Mouse (Mus musculus): ENCODE measurements around the gene Dnah6. TPM values are rescaled to one million over a fixed set of nuclear protein-coding genes. Genes with fewer than 3 reads are reported as not detected.

The Dnah6 gene
- polyA plus RNA-seq, 1 experiment from 2014 or later, result 0.08 TPM

DNA sequence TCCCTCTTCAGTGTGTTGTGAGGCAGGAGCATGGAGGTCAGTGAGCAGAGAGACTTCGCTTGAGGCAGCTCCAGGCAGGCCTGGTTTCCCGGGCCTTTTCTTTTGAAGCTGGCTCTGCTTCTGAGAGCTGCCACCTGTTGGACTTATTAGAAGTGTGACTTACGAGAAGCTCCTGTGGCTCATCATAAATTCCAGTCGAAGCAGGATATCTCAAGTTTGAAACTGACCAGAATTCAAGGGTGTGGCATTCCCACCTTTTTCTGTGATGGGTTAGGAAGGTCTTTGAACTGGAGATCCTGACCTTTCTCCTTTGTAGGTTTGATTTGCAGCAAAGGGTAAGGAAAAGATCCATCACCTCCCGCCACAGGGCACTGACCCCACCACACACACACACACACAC lies 217.8 kb downstream of the Dnah6 start:
- Histone ChIP-seq H3K27ac (no peak overlapping the region), H3K4me3 (replicated peaks) (no peak overlapping the region), H3K4me1 (replicated peaks) (no peaks in the 10 kb centered on the region), H3K27me3 (replicated peaks) (no peaks in the 10 kb centered on the region), H3K36me3 (no peaks in the 10 kb centered on the region), H3K9ac (no peak overlapping the region), H3K4me2 (replicated peaks) (no peak overlapping the region), H3K9me3 (no peaks in the 10 kb centered on the region)
- 58% methylated on average over 5 of the region's 5 CpGs for WGBS
- ATAC-seq, result no peak

GRCm38 (mm10) chr6:73002391-73002790 lies 219.1 kb downstream of the Dnah6 start:
- WGBS, result 40% methylated on average over 1 of the region's 1 CpGs
- H3K36me3 ChIP-seq, result no peaks in the 10 kb centered on the region
- H3K9me3 ChIP-seq, result no peaks in the 10 kb centered on the region
- no peak overlapping the region for H3K4me3 ChIP-seq (replicated peaks)
- H3K4me2 ChIP-seq (replicated peaks), result no peak overlapping the region
- peak; percentile 69 for ATAC-seq
- no peaks in the 10 kb centered on the region for H3K27me3 ChIP-seq (replicated peaks)
- no peak overlapping the region for H3K9ac ChIP-seq
- H3K27ac ChIP-seq, result no peak overlapping the region
- H3K4me1 ChIP-seq (replicated peaks), result no peaks in the 10 kb centered on the region

DNA sequence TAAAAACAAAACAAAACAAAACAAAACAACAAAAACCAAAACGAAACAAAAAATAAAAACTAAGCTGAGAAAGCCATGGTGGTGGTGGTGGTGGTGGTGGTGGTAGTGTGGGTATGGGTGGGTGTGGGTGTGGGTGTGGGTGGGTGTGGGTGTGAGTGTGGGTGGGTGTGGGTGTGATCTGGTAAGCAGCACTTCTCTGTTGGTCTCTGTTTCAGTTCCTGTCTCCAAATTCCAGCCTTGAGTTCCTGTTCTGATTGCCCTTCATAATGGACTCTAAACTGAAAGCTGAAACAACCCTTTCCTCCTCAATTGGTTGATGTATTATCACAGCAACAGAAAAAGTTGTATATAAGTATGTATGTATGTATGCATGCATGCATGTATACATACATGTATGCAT lies 222.6 kb downstream of the Dnah6 start:
- WGBS, result 71% methylated on average over 1 of the region's 1 CpGs
- Histone ChIP-seq H3K27me3 (replicated peaks) (no peaks in the 10 kb centered on the region), H3K9me3 (no peaks in the 10 kb centered on the region), H3K4me3 (replicated peaks) (no peak overlapping the region), H3K27ac (no peak overlapping the region), H3K36me3 (no peaks in the 10 kb centered on the region), H3K9ac (no peak overlapping the region), H3K4me1 (replicated peaks) (no peaks in the 10 kb centered on the region; the same call in 1 of the 2 replicates), H3K4me2 (replicated peaks) (no peak overlapping the region)
- ATAC-seq, result no peak

- H3K27me3 ChIP-seq (replicated peaks), result no peaks in the 10 kb centered on the region
- WGBS, result 57% methylated on average over 5 of the region's 5 CpGs
- H3K4me1 ChIP-seq (replicated peaks), result peaks cover 11% of the 10 kb centered on the region
- no peaks in the 10 kb centered on the region for H3K9me3 ChIP-seq
- no peaks in the 10 kb centered on the region for H3K36me3 ChIP-seq
- H3K9ac ChIP-seq, result no peak overlapping the region
- H3K4me2 ChIP-seq (replicated peaks), result no peak overlapping the region; the same call in 1 of the 2 replicates
- 0 out of 2 replicates have a peak overlapping the region, but pooled peaks have one; percentile 15 for H3K27ac ChIP-seq
- peak; percentile 41 for ATAC-seq
- H3K4me3 ChIP-seq (replicated peaks), result no peak overlapping the region
These were observed 227.8 kb downstream of the Dnah6 start for GRCm38 (mm10) chr6:72993688-72994082.

- Histone ChIP-seq H3K27ac (0 out of 2 replicates have a peak overlapping the region, but pooled peaks have one; percentile 15), H3K9me3 (no peaks in the 10 kb centered on the region), H3K9ac (no peak overlapping the region), H3K4me1 (replicated peaks) (peaks cover 14% of the 10 kb centered on the region), H3K27me3 (replicated peaks) (no peaks in the 10 kb centered on the region), H3K36me3 (no peaks in the 10 kb centered on the region), H3K4me2 (replicated peaks) (no peak overlapping the region; the same call in 1 of the 2 replicates), H3K4me3 (replicated peaks) (no peak overlapping the region)
- 53% methylated on average over 8 of the region's 8 CpGs for WGBS
- peak; percentile 90 for ATAC-seq
These were observed 228.3 kb downstream of the Dnah6 start for GRCm38 (mm10) chr6:72993054-72993687.

DNA sequence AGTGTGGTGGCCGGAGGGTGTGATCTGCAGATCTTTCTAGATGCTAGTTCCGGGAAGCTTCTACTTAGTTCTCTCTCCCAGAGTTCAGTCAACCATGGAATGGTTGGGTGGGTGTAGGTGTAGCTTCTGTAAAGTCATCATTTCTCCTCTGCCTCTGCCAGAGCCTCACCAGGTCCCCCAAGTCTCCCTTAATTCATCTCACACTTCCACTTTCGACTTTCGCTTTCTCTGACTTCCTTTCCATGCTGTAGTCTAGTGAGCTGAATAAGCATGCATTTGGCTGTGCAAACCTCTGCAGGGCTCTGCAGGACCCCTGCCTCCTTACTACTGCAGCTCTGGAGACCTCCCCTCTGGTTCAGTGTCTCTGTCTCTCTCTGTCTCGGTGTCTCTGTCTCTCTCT lies 231.2 kb downstream of the Dnah6 start:
- Histone ChIP-seq H3K9me3 (no peaks in the 10 kb centered on the region), H3K9ac (no peak overlapping the region), H3K27me3 (replicated peaks) (no peaks in the 10 kb centered on the region), H3K4me3 (replicated peaks) (no peak overlapping the region), H3K27ac (no peak overlapping the region), H3K36me3 (no peaks in the 10 kb centered on the region), H3K4me1 (replicated peaks) (peaks cover 14% of the 10 kb centered on the region), H3K4me2 (replicated peaks) (no peak overlapping the region)
- WGBS, result 78% methylated on average over 5 of the region's 5 CpGs
- no peak for ATAC-seq

GRCm38 (mm10) chr6:72989028-72989736 lies 232.3 kb downstream of the Dnah6 start:
- no peak overlapping the region for H3K4me3 ChIP-seq (replicated peaks)
- H3K9me3 ChIP-seq, result no peaks in the 10 kb centered on the region
- no peaks in the 10 kb centered on the region for H3K27me3 ChIP-seq (replicated peaks)

GRCm38 (mm10) chr6:72982506-72982905 lies 238.9 kb downstream of the Dnah6 start:
- ATAC-seq, result no peak
- Histone ChIP-seq H3K9me3 (no peaks in the 10 kb centered on the region), H3K4me2 (replicated peaks) (no peak overlapping the region), H3K36me3 (no peaks in the 10 kb centered on the region), H3K4me3 (replicated peaks) (no peak overlapping the region), H3K9ac (no peak overlapping the region), H3K4me1 (replicated peaks) (peaks cover 5% of the 10 kb centered on the region; the same call in 1 of the 2 replicates), H3K27ac (no peak overlapping the region), H3K27me3 (replicated peaks) (no peaks in the 10 kb centered on the region)
- WGBS, result 83% methylated on average over 4 of the region's 4 CpGs

More at GRCm38 (mm10) chr6:72989028-72989736, 232.3 kb downstream of the Dnah6 start:
- no peak overlapping the region for H3K9ac ChIP-seq
- no peak overlapping the region for H3K27ac ChIP-seq
- H3K36me3 ChIP-seq, result no peaks in the 10 kb centered on the region
- H3K4me1 ChIP-seq (replicated peaks), result peaks cover 14% of the 10 kb centered on the region
- ATAC-seq, result peak; percentile 67
- 29% methylated on average over 7 of the region's 7 CpGs for WGBS
- H3K4me2 ChIP-seq (replicated peaks), result peak overlapping the region; percentile 3; the same call in 1 of the 2 replicates

DNA sequence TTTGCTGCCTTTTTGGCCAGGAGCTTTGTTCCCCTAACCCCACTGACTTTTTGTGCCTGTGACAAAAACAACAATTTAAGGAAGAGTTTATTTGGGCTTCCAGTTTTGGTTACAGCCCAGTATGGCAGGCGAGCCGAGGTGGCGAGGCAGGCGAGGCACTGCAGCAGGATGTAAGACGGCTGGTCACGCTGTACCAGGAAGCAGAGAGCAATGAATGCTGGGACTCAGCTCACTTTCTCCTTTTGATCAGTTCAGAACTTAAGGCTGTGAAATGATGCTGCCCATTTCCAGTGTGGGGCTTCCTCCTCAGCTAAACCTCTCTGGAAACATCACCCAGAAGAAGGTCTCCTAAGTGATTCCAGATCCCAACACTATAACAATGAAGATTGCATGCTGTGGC lies 239.6 kb downstream of the Dnah6 start:
- H3K9me3 ChIP-seq, result no peaks in the 10 kb centered on the region
- WGBS, result 44% methylated on average over 6 of the region's 6 CpGs

DNA sequence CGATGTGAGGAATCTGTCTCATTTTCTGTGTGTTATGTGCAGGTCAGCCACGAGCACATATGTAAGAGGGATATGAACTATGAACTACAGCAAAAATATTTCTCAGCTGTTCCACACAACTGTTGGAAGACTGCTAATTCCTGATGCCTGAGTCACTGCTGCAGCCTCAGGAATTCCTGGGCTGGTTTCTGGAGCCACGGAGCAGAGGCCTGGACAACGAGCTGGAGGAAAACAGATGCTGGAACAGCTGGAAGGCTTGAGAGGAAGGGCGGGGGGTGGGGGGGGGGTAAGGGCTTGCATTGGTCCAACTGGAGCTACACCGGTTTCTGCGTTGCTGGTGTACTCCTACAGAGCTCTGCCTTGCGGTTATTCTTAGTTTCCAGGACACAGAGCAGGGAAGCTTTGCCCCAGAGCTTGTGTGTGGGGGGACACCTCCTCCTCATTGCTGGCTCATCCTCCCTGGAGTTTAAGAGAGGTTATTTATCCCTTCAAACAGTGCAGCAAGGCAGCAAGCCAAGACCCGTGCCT lies 240.3 kb downstream of the Dnah6 start:
- Histone ChIP-seq H3K9ac (no peak overlapping the region), H3K4me2 (replicated peaks) (peak overlapping the region; percentile 30; the same call in 1 of the 2 replicates), H3K4me3 (replicated peaks) (no peak overlapping the region), H3K27me3 (replicated peaks) (no peaks in the 10 kb centered on the region), H3K4me1 (replicated peaks) (peaks cover 5% of the 10 kb centered on the region; the same call in 1 of the 2 replicates), H3K9me3 (no peaks in the 10 kb centered on the region), H3K36me3 (no peaks in the 10 kb centered on the region), H3K27ac (peak overlapping the region; percentile 70)
- ATAC-seq, result peak; percentile 79
- 30% methylated on average over 9 of the region's 9 CpGs for WGBS

More for the DNA sequence above, 239.6 kb downstream of the Dnah6 start:
- H3K4me3 ChIP-seq (replicated peaks), result no peak overlapping the region
- H3K4me2 ChIP-seq (replicated peaks), result no peak overlapping the region
- peak overlapping the region; percentile 70 for H3K27ac ChIP-seq
- H3K36me3 ChIP-seq, result no peaks in the 10 kb centered on the region
- ATAC-seq, result 0 out of 2 replicates have a peak, but pooled peaks have one; percentile 26
- H3K4me1 ChIP-seq (replicated peaks), result peaks cover 5% of the 10 kb centered on the region; the same call in 1 of the 2 replicates
- no peaks in the 10 kb centered on the region for H3K27me3 ChIP-seq (replicated peaks)
- H3K9ac ChIP-seq, result no peak overlapping the region

- no peak overlapping the region for H3K27ac ChIP-seq
- no peak overlapping the region for H3K4me3 ChIP-seq (replicated peaks)
- H3K36me3 ChIP-seq, result no peaks in the 10 kb centered on the region
- no peaks in the 10 kb centered on the region for H3K9me3 ChIP-seq
- H3K9ac ChIP-seq, result no peak overlapping the region
- H3K27me3 ChIP-seq (replicated peaks), result no peaks in the 10 kb centered on the region
- no peak for ATAC-seq
- 83% methylated on average over 2 of the region's 2 CpGs for WGBS
- no peak overlapping the region for H3K4me2 ChIP-seq (replicated peaks)
- peaks cover 4% of the 10 kb centered on the region; the same call in 1 of the 2 replicates for H3K4me1 ChIP-seq (replicated peaks)
These were observed 244.6 kb downstream of the Dnah6 start for GRCm38 (mm10) chr6:72976866-72977265.

- no peaks in the 10 kb centered on the region for H3K27me3 ChIP-seq (replicated peaks)
- H3K4me2 ChIP-seq (replicated peaks), result no peak overlapping the region
- no peaks in the 10 kb centered on the region for H3K36me3 ChIP-seq
- H3K4me3 ChIP-seq (replicated peaks), result no peak overlapping the region
- ATAC-seq, result no peak
- 60% methylated on average over 3 of the region's 3 CpGs for WGBS
- H3K27ac ChIP-seq, result no peak overlapping the region
- no peaks in the 10 kb centered on the region for H3K9me3 ChIP-seq
- H3K9ac ChIP-seq, result no peak overlapping the region
- H3K4me1 ChIP-seq (replicated peaks), result no peaks in the 10 kb centered on the region
These were observed 250.4 kb downstream of the Dnah6 start for GRCm38 (mm10) chr6:72971074-72971473.

Data from intestine, embryonic 15.5 days (tissue).